Mouse (Mus musculus) forebrain, embryonic 14.5 days (tissue): Measurements from ENCODE around the gene Plin5. TPM values are rescaled to one million over a fixed set of nuclear protein-coding genes. Genes with fewer than 3 reads are reported as not detected.

ENCODE experiments used
- ATAC-seq: fragments of 200-750 bp; cut with Nextera tagmentation; 2 replicates; pipeline ENCODE4 v1.8.0; 2017; ENCODE audit warnings: mild to moderate bottlenecking, moderate library complexity
- DNase-seq: peaks from one replicate; pipeline ENCODE4 v3.0.0-alpha.2; 2015; ENCODE audit warnings: low spot score
- H3K27ac ChIP-seq: fragments of 300-500 bp; sonication (generic); 2 replicates; pipeline ENCODE4 v1.5.1; 2014; ENCODE audit warnings: low read depth, mild to moderate bottlenecking, control low read depth, low read length, moderate library complexity
- H3K27me3 ChIP-seq: fragments of 300-500 bp; sonication (generic); replicated peaks from 2 replicates; pipeline ENCODE4 v1.6.1; 2014; ENCODE audit warnings: low read length, control low read depth, mixed read lengths; ENCODE audit not compliant: control insufficient read depth, insufficient read depth
- H3K36me3 ChIP-seq: fragments of 300-500 bp; sonication (generic); 2 replicates; pipeline ENCODE4 v1.6.1; 2014; ENCODE audit warnings: low read length, control low read depth; ENCODE audit not compliant: control insufficient read depth, insufficient read depth
- H3K4me1 ChIP-seq: fragments of 300-500 bp; sonication (generic); 2 replicates; pipeline ENCODE4 v1.6.1; 2014; ENCODE audit warnings: antibody characterized with exemption, low read length, control low read depth; ENCODE audit not compliant: control insufficient read depth, insufficient read depth
- H3K4me2 ChIP-seq: fragments of 300-500 bp; sonication (generic); 2 replicates; pipeline ENCODE4 v1.6.1; 2014; ENCODE audit warnings: mild to moderate bottlenecking, control low read depth, low read length
- H3K4me3 ChIP-seq: fragments of 300-500 bp; sonication (generic); 2 replicates; pipeline ENCODE4 v1.5.1; 2014; ENCODE audit warnings: low read depth, low read length, control low read depth
- H3K9ac ChIP-seq: fragments of 300-500 bp; sonication (generic); 2 replicates; pipeline ENCODE4 v1.6.1; 2014; ENCODE audit warnings: mild to moderate bottlenecking, low read length, control low read depth, moderate library complexity
- H3K9me3 ChIP-seq: fragments of 300-500 bp; sonication (generic); replicated peaks from 2 replicates; pipeline ENCODE4 v1.6.1; 2016; ENCODE audit warnings: low read length, control low read depth, mixed read lengths; ENCODE audit not compliant: control insufficient read depth
- WGBS: fragments of 180-500 bp; shearing (Covaris S2); extraction: QIAGEN DNeasy Blood & Tissue Kit; methylation state at CpG from one replicate; pipeline ENCODE4 v1.1.7; 2014; 5-methylcytosine and 5-hydroxymethylcytosine counted together
- polyA plus RNA-seq: library from polyadenylated mRNA; unstranded; fragments of >200 nt; fragmentation: Nextera tagmentation; extraction: Ambion mirVana; gene quantifications from 2 replicates; pipeline ENCODE4 v1.2.1, GENCODE M21; 2014

Gene Plin5
- polyA plus RNA-seq, 1 experiment from 2014 or later = 0.42 TPM

- WGBS = under 1% methylated on average over 30 of the region's 30 CpGs
- H3K27ac ChIP-seq = no peak overlapping the region
- H3K4me2 ChIP-seq = peak overlapping the region; percentile 51
- H3K9ac ChIP-seq = peak overlapping the region; percentile 56
- H3K4me1 ChIP-seq = no peaks in the 10 kb centered on the region
- ATAC-seq (peak; percentile 38; the same call in 1 of the 2 replicates), DNase-seq (no peak)
- H3K27me3 ChIP-seq = peaks cover 19% of the 10 kb centered on the region
- H3K36me3 ChIP-seq = no peaks in the 10 kb centered on the region
- H3K9me3 ChIP-seq = no peaks in the 10 kb centered on the region
- peak overlapping the region; percentile 23 for H3K4me3 ChIP-seq
Measured at GRCm38 (mm10) chr17:56148790-56149618, 31.6 kb upstream of the Plin5 start.

- Histone ChIP-seq H3K36me3 (no peaks in the 10 kb centered on the region), H3K27ac (no peak overlapping the region), H3K9ac (peak overlapping the region; percentile 56; the same call in 1 of the 2 replicates), H3K4me2 (peak overlapping the region; percentile 51), H3K9me3 (no peaks in the 10 kb centered on the region), H3K4me3 (0 out of 2 replicates have a peak overlapping the region, but pooled peaks have one; percentile 23), H3K4me1 (no peaks in the 10 kb centered on the region), H3K27me3 (peaks cover 19% of the 10 kb centered on the region)
- DNase-seq (no peak), ATAC-seq (no peak)
- WGBS = 13% methylated on average over 9 of the region's 9 CpGs
Measured at GRCm38 (mm10) chr17:56148280-56148679, 30.9 kb upstream of the Plin5 start.

GRCm38 (mm10) chr17:56147420-56147819 is 30.0 kb upstream of the Plin5 start:
- H3K4me3 ChIP-seq = no peak overlapping the region
- H3K36me3 ChIP-seq = no peaks in the 10 kb centered on the region
- peaks cover 19% of the 10 kb centered on the region for H3K27me3 ChIP-seq
- H3K4me1 ChIP-seq = no peaks in the 10 kb centered on the region
- no peaks in the 10 kb centered on the region for H3K9me3 ChIP-seq
- no peak overlapping the region for H3K9ac ChIP-seq
- no peak for ATAC-seq
- WGBS = 70% methylated on average over 12 of the region's 12 CpGs
- H3K4me2 ChIP-seq = no peak overlapping the region
- no peak overlapping the region for H3K27ac ChIP-seq
- no peak for DNase-seq

- 21% methylated on average over 9 of the region's 9 CpGs for WGBS
- no peak overlapping the region for H3K9ac ChIP-seq
- H3K27ac ChIP-seq = no peak overlapping the region
- peaks cover 23% of the 10 kb centered on the region for H3K27me3 ChIP-seq
- ATAC-seq (no peak), DNase-seq (no peak)
- no peaks in the 10 kb centered on the region for H3K9me3 ChIP-seq
- peaks cover 9% of the 10 kb centered on the region for H3K4me1 ChIP-seq
- no peak overlapping the region for H3K4me2 ChIP-seq
- H3K4me3 ChIP-seq = no peak overlapping the region
- H3K36me3 ChIP-seq = no peaks in the 10 kb centered on the region
Measured at GRCm38 (mm10) chr17:56146131-56146530, 28.7 kb upstream of the Plin5 start.

- H3K4me1 ChIP-seq = peaks cover 9% of the 10 kb centered on the region
- DNase-seq (no peak), ATAC-seq (no peak)
- H3K36me3 ChIP-seq = no peaks in the 10 kb centered on the region
- peaks cover 24% of the 10 kb centered on the region for H3K27me3 ChIP-seq
- WGBS = 76% methylated on average over 9 of the region's 9 CpGs
- H3K4me2 ChIP-seq = no peak overlapping the region
- H3K9ac ChIP-seq = no peak overlapping the region
- no peak overlapping the region for H3K4me3 ChIP-seq
- no peak overlapping the region for H3K27ac ChIP-seq
- no peaks in the 10 kb centered on the region for H3K9me3 ChIP-seq
Measured at GRCm38 (mm10) chr17:56144546-56144945, 27.1 kb upstream of the Plin5 start.

- Histone ChIP-seq H3K4me1 (peaks cover 13% of the 10 kb centered on the region), H3K9me3 (no peaks in the 10 kb centered on the region), H3K36me3 (no peaks in the 10 kb centered on the region), H3K27ac (no peak overlapping the region), H3K4me2 (peak overlapping the region; percentile 67), H3K4me3 (peak overlapping the region; percentile 38), H3K9ac (peak overlapping the region; percentile 54), H3K27me3 (peaks cover 19% of the 10 kb centered on the region)
- ATAC-seq (peak; percentile 54), DNase-seq (peak; percentile 62)
- WGBS = under 1% methylated on average over 46 of the region's 47 CpGs
Measured at GRCm38 (mm10) chr17:56141702-56142605, 24.6 kb upstream of the Plin5 start.

GRCm38 (mm10) chr17:56139858-56140595 is 22.6 kb upstream of the Plin5 start, which contains the start of gene Sema6b:
Sema6b (minus strand) TSS chr17:56140343.
- H3K27me3 ChIP-seq = peaks cover 19% of the 10 kb centered on the region
- WGBS = 1% methylated on average over 69 of the region's 79 CpGs
- peaks cover 13% of the 10 kb centered on the region for H3K4me1 ChIP-seq
- peak; percentile 52 for ATAC-seq
- H3K9me3 ChIP-seq = no peaks in the 10 kb centered on the region
- H3K4me3 ChIP-seq = peak within 1 kb of the TSS; percentile 85
- H3K36me3 ChIP-seq = no peaks in the 10 kb centered on the region
- H3K4me2 ChIP-seq = peak within 1 kb of the TSS; percentile 91
- peak; percentile 79 for DNase-seq
- H3K9ac ChIP-seq = peak within 1 kb of the TSS; percentile 81
- peak within 1 kb of the TSS; percentile 63 for H3K27ac ChIP-seq

GRCm38 (mm10) chr17:56139355-56139754 is 22.0 kb upstream of the Plin5 start:
- H3K4me3 ChIP-seq = peak overlapping the region; percentile 85
- peaks cover 14% of the 10 kb centered on the region for H3K4me1 ChIP-seq
- H3K4me2 ChIP-seq = peak overlapping the region; percentile 91
- peak overlapping the region; percentile 81 for H3K9ac ChIP-seq
- DNase-seq (peak; percentile 29), ATAC-seq (peak; percentile 21; the same call in 1 of the 2 replicates)
- no peaks in the 10 kb centered on the region for H3K36me3 ChIP-seq
- no peaks in the 10 kb centered on the region for H3K9me3 ChIP-seq
- H3K27me3 ChIP-seq = peaks cover 19% of the 10 kb centered on the region
- 11% methylated on average over 7 of the region's 21 CpGs for WGBS
- peak overlapping the region; percentile 63; the same call in 1 of the 2 replicates for H3K27ac ChIP-seq
